Mouse (Mus musculus) lung, adult 10 weeks (tissue): ENCODE data around the gene Drosha. TPM values are rescaled to one million over a fixed set of nuclear protein-coding genes. Genes with fewer than 3 reads are reported as not detected.

Experiments
- polyA plus RNA-seq: library from polyadenylated mRNA; stranded (reverse); fragments of 350-450 nt; fragmentation: Illumina TruSeq; extraction: RNeasy Lipid Tissue Mini Kit (QIAGEN cat#74804); gene quantifications from one replicate; pipeline ENCODE4 v1.2.3, GENCODE M21; 2014; ENCODE audit warnings: low read depth, low replicate concordance; ENCODE audit not compliant: insufficient read depth

Gene Drosha
- 8.4 TPM for polyA plus RNA-seq

GRCm38 (mm10) chr15:12824197-12824952 is at the start of gene Drosha, which contains the start of gene 6030458C11Rik:
Drosha (plus strand) TSS chr15:12824815.
6030458C11Rik (minus strand) TSS chr15:12824649.

Other genes with a start within 250 kb of the Drosha start
- 33.8 TPM for gene Pdzd2, start 84.9 kb upstream of the Drosha start, polyA plus RNA-seq
- 6.8 TPM for gene 6030458C11Rik, start 166 bp upstream of the Drosha start, polyA plus RNA-seq